11 mouse cellular contexts compared by ENCODE assay signal in the genomic region with DNA sequence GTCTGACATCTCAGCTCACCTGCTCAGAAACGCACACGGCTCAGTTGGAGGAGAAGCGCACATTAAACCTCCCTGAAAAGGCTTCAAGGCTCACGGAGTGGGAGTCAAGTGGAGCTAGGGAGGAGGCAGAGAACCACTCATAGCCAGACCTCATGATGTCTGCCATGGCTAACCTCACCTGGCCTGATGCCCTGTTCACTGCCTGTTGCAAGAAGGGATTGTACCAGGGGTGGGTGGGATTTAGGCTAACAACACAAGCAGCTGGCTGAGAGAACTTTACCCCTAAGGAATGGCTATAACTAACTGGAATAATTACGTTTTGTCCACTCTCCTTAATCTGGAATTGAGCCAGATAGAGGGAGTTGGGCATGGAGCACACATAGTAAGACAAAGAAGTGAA. TPM values are rescaled to one million over a fixed set of nuclear protein-coding genes. Genes with fewer than 3 reads are reported as not detected.
DNase-seq lines count a peak whose midpoint lies in the region; ATAC-seq and TF ChIP-seq lines count a peak whose summit lies in the region.
"Had no signal": no experiment of that assay in that cellular context is flagged by ENCODE, and none has a peak within 500 bp of the region (broad histone marks: within the 10 kb centered on the region; RNA-seq: fewer than 3 reads in every experiment).

No protein-coding gene starts in this region.

- no peak overlapping the region; the same call in 1 of the 2 replicates for H3K4me3 ChIP-seq in hindbrain, embryonic 16.5 days (ENCODE audit: low read length)
- H3K4me3 ChIP-seq in hindbrain, embryonic 10.5 days, result no peak overlapping the region
- H3K4me3 ChIP-seq in cerebellum, adult 2 months (replicated peaks; ENCODE audit: insufficient read depth, low read depth, low read length), result peak overlapping the region; percentile 49
- H3K4me3 ChIP-seq in heart, embryonic 12.5 days, result peak overlapping the region; percentile 37
- H3K4me3 ChIP-seq in lung, embryonic 14.5 days (ENCODE audit: low read depth, low read length), result 0 out of 2 replicates have a peak overlapping the region, but pooled peaks have one; percentile 10
- H3K4me3 ChIP-seq: erythroblast, embryonic 14.5 days; limb, embryonic 10.5 days; myocyte had no signal

- H3K4me2 ChIP-seq in hindbrain, embryonic 16.5 days (ENCODE audit: low read length), result no peak overlapping the region; the same call in 1 of the 2 replicates
- peak overlapping the region; percentile 62 for H3K4me2 ChIP-seq in heart, embryonic 12.5 days
- peak overlapping the region; percentile 44 for H3K4me2 ChIP-seq in lung, embryonic 14.5 days

- no peak for TF ChIP-seq POLR2A in cerebellum, adult 2 months (IDR thresholded peaks at IDR 0.05; ENCODE audit: borderline replicate concordance, insufficient read depth, low read length)

- H3K9me3 ChIP-seq in hindbrain, embryonic 16.5 days (ENCODE audit: control insufficient read depth, low read length), result no peaks in the 10 kb centered on the region; the same call in 1 of the 2 replicates
- no peaks in the 10 kb centered on the region for H3K9me3 ChIP-seq in hindbrain, embryonic 10.5 days
- peaks cover 13% of the 10 kb centered on the region for H3K9me3 ChIP-seq in heart, embryonic 12.5 days (replicated peaks)
- no peaks in the 10 kb centered on the region for H3K9me3 ChIP-seq in lung, embryonic 14.5 days (ENCODE audit: low read depth, low read length)
- H3K9me3 ChIP-seq: limb, embryonic 10.5 days had no signal

- 74% methylated on average over 5 of the region's 5 CpGs for WGBS in hindbrain, embryonic 16.5 days
- 89% methylated on average over 5 of the region's 5 CpGs for WGBS in hindbrain, embryonic 10.5 days
- WGBS in cerebellum, adult 2 months, result 23% methylated on average over 5 of the region's 5 CpGs
- 66% methylated on average over 5 of the region's 5 CpGs for WGBS in heart, embryonic 12.5 days
- WGBS in lung, embryonic 14.5 days, result 49% methylated on average over 5 of the region's 5 CpGs

- no peaks in the 10 kb centered on the region for H3K36me3 ChIP-seq in hindbrain, embryonic 16.5 days (ENCODE audit: control insufficient read depth, insufficient read depth, low read length)
- H3K36me3 ChIP-seq in hindbrain, embryonic 10.5 days, result no peaks in the 10 kb centered on the region
- no peaks in the 10 kb centered on the region for H3K36me3 ChIP-seq in heart, embryonic 12.5 days
- H3K36me3 ChIP-seq in lung, embryonic 14.5 days (ENCODE audit: insufficient read depth), result no peaks in the 10 kb centered on the region
- H3K36me3 ChIP-seq: limb, embryonic 10.5 days had no signal

- H3K9ac ChIP-seq in hindbrain, embryonic 16.5 days (ENCODE audit: low read depth, low read length), result no peak overlapping the region
- peak overlapping the region; percentile 30 for H3K9ac ChIP-seq in heart, embryonic 12.5 days
- H3K9ac ChIP-seq in lung, embryonic 14.5 days, result no peak overlapping the region

- DNase-seq in hindbrain, embryonic 10.5 days (ENCODE audit: low spot score), result no peak
- DNase-seq in cerebellum, adult 2 months, result peak; percentile 53 to 55
- DNase-seq in lung, embryonic 14.5 days, result peak; percentile 10
- DNase-seq in right cerebral cortex, adult 18-20 months, result no peak
- DNase-seq in urinary bladder, adult 2 months (ENCODE audit: low spot score), result no peak

- no peaks in the 10 kb centered on the region; the same call in 1 of the 2 replicates for H3K4me1 ChIP-seq in hindbrain, embryonic 16.5 days (ENCODE audit: control insufficient read depth, insufficient read depth, low read depth, low read length)
- peaks cover 9% of the 10 kb centered on the region for H3K4me1 ChIP-seq in hindbrain, embryonic 10.5 days (replicated peaks)
- H3K4me1 ChIP-seq in cerebellum, adult 2 months (ENCODE audit: control insufficient read depth, insufficient read depth, low read length), result peaks cover 9% of the 10 kb centered on the region
- peaks cover 20% of the 10 kb centered on the region for H3K4me1 ChIP-seq in heart, embryonic 12.5 days (replicated peaks)
- 0 out of 2 replicates have a peak, but pooled peaks cover 4% of the 10 kb centered on the region for H3K4me1 ChIP-seq in lung, embryonic 14.5 days (ENCODE audit: insufficient read depth)

- no peak for TF ChIP-seq CTCF in cerebellum, adult 2 months (IDR thresholded peaks at IDR 0.05; ENCODE audit: borderline replicate concordance, insufficient read depth, low read depth, low read length)
- TF ChIP-seq CTCF in lung, embryonic 14.5 days (IDR thresholded peaks at IDR 0.05; ENCODE audit: low read depth), result no peak

- 0 out of 2 replicates have a peak overlapping the region, but pooled peaks have one; percentile 23 for H3K27ac ChIP-seq in hindbrain, embryonic 16.5 days (ENCODE audit: low read depth, low read length)
- no peak overlapping the region for H3K27ac ChIP-seq in hindbrain, embryonic 10.5 days
- H3K27ac ChIP-seq in cerebellum, adult 2 months (ENCODE audit: insufficient read depth, low read length), result peak overlapping the region; percentile 68
- peak overlapping the region; percentile 78 for H3K27ac ChIP-seq in heart, embryonic 12.5 days (ENCODE audit: poor library complexity, severe bottlenecking)
- H3K27ac ChIP-seq in lung, embryonic 14.5 days (ENCODE audit: low read depth), result peak overlapping the region; percentile 1; the same call in 1 of the 2 replicates

- no peak for ATAC-seq in hindbrain, embryonic 16.5 days
- no peak for ATAC-seq in heart, embryonic 12.5 days (ENCODE audit: insufficient number of reproducible peaks, low FRiP score)
- peak; percentile 24; the same call in 1 of the 2 replicates for ATAC-seq in lung, embryonic 14.5 days (ENCODE audit: insufficient read depth)
- no peak for ATAC-seq in inflammation-experienced regulatory T-cells, adult 6 months

- no peaks in the 10 kb centered on the region; the same call in 1 of the 2 replicates for H3K27me3 ChIP-seq in hindbrain, embryonic 16.5 days (replicated peaks; ENCODE audit: control insufficient read depth, insufficient read depth, low read length)
- no peaks in the 10 kb centered on the region for H3K27me3 ChIP-seq in hindbrain, embryonic 10.5 days (ENCODE audit: insufficient read depth, poor library complexity, severe bottlenecking)
- H3K27me3 ChIP-seq in cerebellum, adult 2 months (ENCODE audit: control insufficient read depth, insufficient read depth, low read length), result no peaks in the 10 kb centered on the region
- no peaks in the 10 kb centered on the region for H3K27me3 ChIP-seq in heart, embryonic 12.5 days (replicated peaks)
- no peaks in the 10 kb centered on the region for H3K27me3 ChIP-seq in lung, embryonic 14.5 days (ENCODE audit: insufficient read depth, low read length)

RNA-seq across cellular contexts. Expression of gene Ddo, which starts 0.6 kb away (rescaled TPM):
- polyA plus RNA-seq in hindbrain, embryonic 16.5 days (2015; fragmentation: Nextera tagmentation; extraction: Ambion mirVana), result 1.4 and 2.9 TPM in 2 replicates
- polyA plus RNA-seq in hindbrain, embryonic 10.5 days (2016; fragmentation: Nextera tagmentation; extraction: Ambion mirVana), result 0.19 and 1.4 TPM in 2 replicates
- 22.6 and 25.1 TPM in 2 replicates for polyA plus RNA-seq in cerebellum, adult 2 months (2012; rRNA removed)
- 10.1 and 10.6 TPM in 2 replicates for polyA plus RNA-seq in heart, embryonic 12.5 days (2016; fragmentation: Nextera tagmentation; extraction: Ambion mirVana)
- polyA plus RNA-seq in lung, embryonic 14.5 days (2014; fragmentation: Nextera tagmentation; extraction: Ambion mirVana), result 1.8 and 2.7 TPM in 2 replicates
- 0.78 and 1.3 TPM in 2 replicates for polyA plus RNA-seq in urinary bladder, adult 2 months (2012; rRNA removed)
- polyA plus RNA-seq in inflammation-experienced regulatory T-cells, adult 6 months (2017; shearing (Covaris generic)), result not detected
- polyA plus RNA-seq: erythroblast, embryonic 14.5 days had no signal

RNA-seq across cellular contexts. Expression of gene Mettl24, which starts 52.6 kb away (rescaled TPM):
- 0.84 and 0.94 TPM in 2 replicates for polyA plus RNA-seq in hindbrain, embryonic 16.5 days (2015; fragmentation: Nextera tagmentation; extraction: Ambion mirVana)
- 1.2 and 1.4 TPM in 2 replicates for polyA plus RNA-seq in hindbrain, embryonic 10.5 days (2016; fragmentation: Nextera tagmentation; extraction: Ambion mirVana)
- 0.62 and 0.76 TPM in 2 replicates for polyA plus RNA-seq in cerebellum, adult 2 months (2012; rRNA removed)
- polyA plus RNA-seq in heart, embryonic 12.5 days (2016; fragmentation: Nextera tagmentation; extraction: Ambion mirVana), result 2.5 and 3.0 TPM in 2 replicates
- 3.5 and 3.6 TPM in 2 replicates for polyA plus RNA-seq in lung, embryonic 14.5 days (2014; fragmentation: Nextera tagmentation; extraction: Ambion mirVana)
- polyA plus RNA-seq in urinary bladder, adult 2 months (2012; rRNA removed), result 2.0 and 2.4 TPM in 2 replicates
- not detected for polyA plus RNA-seq in inflammation-experienced regulatory T-cells, adult 6 months (2017; shearing (Covaris generic))
- polyA plus RNA-seq: erythroblast, embryonic 14.5 days had no signal

Comparison
In these comparisons a context has a peak if more than half of its experiments do, and no peak if none do; other contexts are left out.
1. H3K4me3 ChIP-seq: peak in cerebellum, adult 2 months (single experiment), heart, embryonic 12.5 days (single experiment) and lung, embryonic 14.5 days (single experiment); none in hindbrain, embryonic 16.5 days (single experiment) and hindbrain, embryonic 10.5 days (single experiment).
2. DNase-seq: peak in cerebellum, adult 2 months (2 of 2) and lung, embryonic 14.5 days (single experiment); none in hindbrain, embryonic 10.5 days (single experiment), right cerebral cortex, adult 18-20 months (single experiment) and urinary bladder, adult 2 months (single experiment).